Mouse (Mus musculus): ENCODE measurements around the gene Rbm31y. TPM values are rescaled to one million over a fixed set of nuclear protein-coding genes. Genes with fewer than 3 reads are reported as not detected.
"Not testable (repeated sequence)": the region's sequence is repeated elsewhere in the genome, so short reads cannot be mapped to it uniquely, and the experiment has no call there.

Gene Rbm31y
- not detected in 2 replicates for total RNA-seq (2015; ENCODE audit: low replicate concordance)
- not detected in 2 replicates for total RNA-seq (2017; ENCODE audit: low replicate concordance)

DNA sequence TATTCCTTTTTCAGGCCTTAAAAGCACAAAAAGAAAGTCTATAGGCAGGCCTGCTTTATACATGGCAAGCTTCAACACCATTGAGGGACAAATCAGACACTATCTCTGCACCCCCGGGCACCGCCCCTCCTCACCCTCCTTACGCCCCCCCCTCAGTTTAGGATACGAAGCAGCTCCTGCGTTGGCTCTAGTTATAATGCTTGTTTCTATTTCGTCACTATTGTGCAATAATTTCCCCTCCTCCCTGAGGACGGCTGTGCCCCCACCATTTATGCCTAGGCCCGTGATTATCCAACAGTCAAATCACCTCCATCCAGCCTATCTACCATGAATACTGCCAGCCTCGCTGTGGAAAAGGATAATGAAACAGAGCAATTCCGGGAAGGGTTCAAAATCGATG, at the start of gene Rbm31y:
Gene Rbm31y (plus strand): TSS at position 301 of the 400 bp plus-strand sequence.
- not testable (repeated sequence) for ATAC-seq (replicated peaks; ENCODE audit: low FRiP score, poor library complexity, severe bottlenecking)

Measured in erythroid progenitor cell, adult 5-6 weeks (primary cell).